Mouse (Mus musculus) CH12.LX (cell line): ENCODE measurements around the gene Cant1. TPM values are rescaled to one million over a fixed set of nuclear protein-coding genes. Genes with fewer than 3 reads are reported as not detected.

Experiments
- DNase-seq: peaks from one replicate; pipeline ENCODE4 v3.0.0-alpha.2; 2013; ENCODE audit errors: extremely low read depth
- H3K27ac ChIP-seq: 2 replicates; pipeline ENCODE4 v1.5.1; 2012; ENCODE audit warnings: low read depth, mild to moderate bottlenecking, control low read depth, moderate library complexity; ENCODE audit not compliant: insufficient read depth
- H3K27me3 ChIP-seq: replicated peaks from 2 replicates; pipeline ENCODE3; 2012; ENCODE audit warnings: inconsistent platforms
- H3K36me3 ChIP-seq, 2 experiments: replicated peaks in 1 of 2; 2 replicates each; pipeline versions ENCODE3 to v1.6.1; 2012; ENCODE audit warnings: inconsistent platforms in 1 of 2, low read length in 1 of 2, mild to moderate bottlenecking in 1 of 2, mixed read lengths in 1 of 2, moderate library complexity in 1 of 2; ENCODE audit not compliant: control insufficient read depth in 1 of 2, insufficient read depth in 1 of 2
- H3K4me1 ChIP-seq, 2 experiments: 2 replicates each; pipeline ENCODE4 v1.6.1; 2012; ENCODE audit warnings: inconsistent platforms in 1 of 2, moderate library complexity in 1 of 2; ENCODE audit not compliant: insufficient read depth in 2 of 2, control insufficient read depth in 1 of 2
- H3K4me2 ChIP-seq: 2 replicates; pipeline ENCODE4 v1.6.1; 2012; ENCODE audit warnings: low read depth, mild to moderate bottlenecking, control low read depth; ENCODE audit not compliant: poor library complexity, insufficient read depth, severe bottlenecking
- H3K4me3 ChIP-seq, 3 experiments: fragments of 150-350 bp in 1 of 3; sonication (generic) in 1 of 3; replicated peaks in 1 of 3; 2 replicates each; pipeline versions ENCODE3 to v1.5.1; 2011 to 2012; ENCODE audit warnings: low read depth in 2 of 3, low read length in 2 of 3, mild to moderate bottlenecking in 2 of 3, moderate library complexity in 2 of 3, control low read depth in 1 of 3, improper control_type of control experiment in 1 of 3, inconsistent platforms in 1 of 3, mixed read lengths in 1 of 3; ENCODE audit not compliant: poor library complexity in 1 of 3
- H3K79me2 ChIP-seq: replicated peaks from 2 replicates; pipeline ENCODE4 v1.6.1; 2012; ENCODE audit warnings: mild to moderate bottlenecking, moderate library complexity; ENCODE audit not compliant: control insufficient read depth, poor library complexity, insufficient read depth, severe bottlenecking; ENCODE audit errors: extremely low read depth
- H3K9ac ChIP-seq: 2 replicates; pipeline ENCODE4 v1.6.1; 2012; ENCODE audit warnings: low read depth, mild to moderate bottlenecking, control low read depth, moderate library complexity; ENCODE audit not compliant: insufficient read depth
- H3K9me3 ChIP-seq: replicated peaks from 2 replicates; pipeline ENCODE3; 2012; ENCODE audit warnings: low read length, inconsistent platforms, mixed read lengths
- CHD1 ChIP-seq: IDR thresholded peaks from 2 replicates; pipeline ENCODE4 v1.6.1; 2012; ENCODE audit warnings: low read depth, low read length, improper control_type of control experiment, inconsistent platforms
- CHD2 ChIP-seq: IDR thresholded peaks from 2 replicates; pipeline ENCODE4 v1.6.1; 2011; ENCODE audit warnings: low read length, improper control_type of control experiment
- ETS1 ChIP-seq: conservative IDR thresholded peaks from 2 replicates; pipeline ENCODE4 v1.6.1; 2012; ENCODE audit warnings: low read depth, mild to moderate bottlenecking, inconsistent platforms, low read length, improper control_type of control experiment, moderate library complexity
- GABPA ChIP-seq: IDR thresholded peaks from 2 replicates; pipeline ENCODE4 v1.6.1; 2012; ENCODE audit warnings: low read depth, low read length, improper control_type of control experiment, inconsistent platforms; ENCODE audit not compliant: insufficient replicate concordance
- IRF4 ChIP-seq: IDR thresholded peaks from 2 replicates; pipeline ENCODE4 v1.6.1; 2014; ENCODE audit warnings: low read depth, mild to moderate bottlenecking, inconsistent platforms, low read length, improper control_type of control experiment
- MEF2A ChIP-seq: IDR thresholded peaks from 2 replicates; pipeline ENCODE4 v1.6.1; 2014; ENCODE audit warnings: low read depth, mild to moderate bottlenecking, inconsistent platforms, low read length, improper control_type of control experiment, borderline replicate concordance
- MXI1 ChIP-seq: IDR thresholded peaks from 2 replicates; pipeline ENCODE4 v1.6.1; 2011; ENCODE audit warnings: mild to moderate bottlenecking, low read depth, low read length, improper control_type of control experiment
- MYC ChIP-seq: IDR thresholded peaks from 2 replicates; pipeline ENCODE4 v1.6.1; 2011; ENCODE audit warnings: low read depth, mild to moderate bottlenecking, improper control_type of control experiment, low read length
- SMC3 ChIP-seq: IDR thresholded peaks from 2 replicates; pipeline ENCODE4 v1.6.1; 2011; ENCODE audit warnings: low read depth, low read length, improper control_type of control experiment
- TCF12 ChIP-seq: IDR thresholded peaks from 2 replicates; pipeline ENCODE4 v1.6.1; 2014; ENCODE audit warnings: low read depth, mild to moderate bottlenecking, inconsistent platforms, low read length, improper control_type of control experiment
- UBTF ChIP-seq: IDR thresholded peaks from 2 replicates; pipeline ENCODE4 v1.6.1; 2012; ENCODE audit warnings: low read depth, mild to moderate bottlenecking, inconsistent platforms, low read length, improper control_type of control experiment, moderate library complexity
- ZNF384 ChIP-seq: IDR thresholded peaks from 2 replicates; pipeline ENCODE4 v1.6.1; 2012; ENCODE audit warnings: low read depth, low read length, improper control_type of control experiment, inconsistent platforms
- dilution Hi-C: fragments of 300-500 bp; cut with MboI; formaldehyde crosslinking; loops from 2 replicates; pipeline ENCODE4 v1.14.3; 2020; ENCODE audit warnings: low sequenced_read_pairs; ENCODE audit not compliant: extremely low pct_unique_long_range_greater_than_20kb, extremely low pct_ligation_motif_present
- in situ Hi-C: fragments of 300-500 bp; cut with MboI; formaldehyde crosslinking; loops from 3 replicates; pipeline ENCODE4 v1.14.3; 2019; ENCODE audit warnings: low sequenced_read_pairs, low pct_ligation_motif_present, low pct_unique_long_range_greater_than_20kb, mixed read lengths
- polyA plus RNA-seq: library from polyadenylated mRNA; unstranded; fragments of >175 nt; gene quantifications from 2 replicates; pipeline ENCODE4 v1.2.1, GENCODE M21; 2012; ENCODE audit warnings: low read depth; ENCODE audit not compliant: insufficient read length
- total RNA-seq, 2 experiments: library from RNA; depleted of rRNA; stranded (reverse); fragments of 300-350 nt in 1 of 2; fragments of >200 nt in 1 of 2; gene quantifications; 2 replicates each; pipeline ENCODE4 v1.2.3; 2012 to 2014

Cant1 gene
- total and polyA plus RNA-seq, 3 experiments: 28.8 to 40.2 (median 31.2) TPM

- dilution Hi-C loops: no loop called here
- TF ChIP-seq CHD1 (no peak), IRF4 (no peak), ETS1 (no peak), GABPA (no peak), UBTF (no peak), ZNF384 (no peak), MEF2A (no peak), SMC3 (no peak), CHD2 (no peak), MYC (no peak), MXI1 (no peak), TCF12 (no peak)
- Histone ChIP-seq H3K9me3 (no peaks in the 10 kb centered on the region), H3K4me3 (no peak overlapping the region), H3K9ac (no peak overlapping the region), H3K27me3 (peaks cover 42% of the 10 kb centered on the region), H3K36me3 (no peaks in the 10 kb centered on the region), H3K79me2 (no peaks in the 10 kb centered on the region), H3K27ac (no peak overlapping the region), H3K4me2 (no peak overlapping the region), H3K4me1 (peaks cover 14 to 19% of the 10 kb centered on the region in 2 experiments)
- in situ Hi-C loops: no loop called here
- DNase-seq: no peak
Measured at GRCm38 (mm10) chr11:118360491-118360890, 58.4 kb downstream of the Cant1 start.

Other genes starting within 250 kb of the Cant1 start
- gene Cyth1, start 170.5 kb downstream of the Cant1 start, total RNA-seq (2012; rRNA removed): 47.8 and 49.7 TPM in 2 replicates
- gene Cyth1, start 170.5 kb downstream of the Cant1 start, total RNA-seq (2014; rRNA removed): 108 and 122 TPM in 2 replicates
- 79.7 and 127 TPM in 2 replicates for gene Cyth1, start 170.5 kb downstream of the Cant1 start, polyA plus RNA-seq
- gene Usp36, start 128.8 kb downstream of the Cant1 start, total RNA-seq (2012; rRNA removed): 19.5 and 25.5 TPM in 2 replicates
- 9.8 and 10.7 TPM in 2 replicates for gene Usp36, start 128.8 kb downstream of the Cant1 start, total RNA-seq (2014; rRNA removed)
- gene Usp36, start 128.8 kb downstream of the Cant1 start, polyA plus RNA-seq: 38.7 and 42.6 TPM in 2 replicates
- gene Cep295nl, start 76.6 kb downstream of the Cant1 start, total RNA-seq (2012; rRNA removed): not detected in 2 replicates
- not detected in 2 replicates for gene Cep295nl, start 76.6 kb downstream of the Cant1 start, total RNA-seq (2014; rRNA removed)
- gene Cep295nl, start 76.6 kb downstream of the Cant1 start, polyA plus RNA-seq: not detected in 2 replicates
- 0.34 and 0.38 TPM in 2 replicates for gene Timp2, start 63.3 kb downstream of the Cant1 start, total RNA-seq (2012; rRNA removed)
- gene Timp2, start 63.3 kb downstream of the Cant1 start, total RNA-seq (2014; rRNA removed): 0.12 TPM in 1 of 2 replicates, not detected in the other
- 0.57 TPM in 1 of 2 replicates, not detected in the other for gene Timp2, start 63.3 kb downstream of the Cant1 start, polyA plus RNA-seq
- 67.3 and 93.0 TPM in 2 replicates for gene Lgals3bp, start 17.0 kb downstream of the Cant1 start, total RNA-seq (2012; rRNA removed)
- gene Lgals3bp, start 17.0 kb downstream of the Cant1 start, total RNA-seq (2014; rRNA removed): 134 and 146 TPM in 2 replicates
- gene Lgals3bp, start 17.0 kb downstream of the Cant1 start, polyA plus RNA-seq: 310 and 338 TPM in 2 replicates
- 0.13 and 0.76 TPM in 2 replicates for gene C1qtnf1, start 9.1 kb upstream of the Cant1 start, total RNA-seq (2012; rRNA removed)
- gene C1qtnf1, start 9.1 kb upstream of the Cant1 start, total RNA-seq (2014; rRNA removed): 0.15 and 0.19 TPM in 2 replicates
- 0.12 TPM in 1 of 2 replicates, not detected in the other for gene C1qtnf1, start 9.1 kb upstream of the Cant1 start, polyA plus RNA-seq
- gene Engase, start 57.7 kb upstream of the Cant1 start, total RNA-seq (2012; rRNA removed): 12.1 and 13.6 TPM in 2 replicates
- gene Engase, start 57.7 kb upstream of the Cant1 start, total RNA-seq (2014; rRNA removed): 6.0 and 7.0 TPM in 2 replicates
- gene Engase, start 57.7 kb upstream of the Cant1 start, polyA plus RNA-seq: 6.2 and 9.7 TPM in 2 replicates